Mouse (Mus musculus) forebrain, embryonic 10.5 days (tissue): ENCODE results near the gene Ttc41. TPM values are rescaled to one million over a fixed set of nuclear protein-coding genes. Genes with fewer than 3 reads are reported as not detected.
"Not testable (repeated sequence)": the region's sequence is repeated elsewhere in the genome, so short reads cannot be mapped to it uniquely, and the experiment has no call there.

Experiments used
- DNase-seq: peaks from one replicate; pipeline ENCODE4 v3.0.0-alpha.2; 2017; ENCODE audit warnings: low spot score; ENCODE audit errors: extremely low spot score
- H3K27ac ChIP-seq: fragments of 300-500 bp; sonication (generic); 2 replicates; pipeline ENCODE4 v1.5.1; 2016; ENCODE audit warnings: mild to moderate bottlenecking
- H3K27me3 ChIP-seq: fragments of 300-500 bp; sonication (generic); 2 replicates; pipeline ENCODE4 v1.6.1; 2016; ENCODE audit warnings: mild to moderate bottlenecking; ENCODE audit not compliant: poor library complexity, severe bottlenecking
- H3K36me3 ChIP-seq: fragments of 300-500 bp; sonication (generic); replicated peaks from 2 replicates; pipeline ENCODE4 v1.6.1; 2016; ENCODE audit warnings: mild to moderate bottlenecking, moderate library complexity
- H3K4me1 ChIP-seq: fragments of 300-500 bp; sonication (generic); 2 replicates; pipeline ENCODE4 v1.6.1; 2016
- H3K4me3 ChIP-seq: fragments of 300-500 bp; sonication (generic); 2 replicates; pipeline ENCODE4 v1.5.1; 2016; ENCODE audit warnings: mild to moderate bottlenecking, moderate library complexity
- H3K9me3 ChIP-seq: fragments of 300-500 bp; sonication (generic); 2 replicates; pipeline ENCODE4 v1.6.1; 2016; ENCODE audit warnings: mild to moderate bottlenecking, moderate library complexity
- WGBS: fragments of 180-500 bp; shearing (Covaris S2); methylation state at CpG from one replicate; pipeline ENCODE4 v1.1.7; 2016; 5-methylcytosine and 5-hydroxymethylcytosine counted together
- polyA plus RNA-seq: library from polyadenylated mRNA; unstranded; fragments of >200 nt; fragmentation: Nextera tagmentation; extraction: Ambion mirVana; gene quantifications from 2 replicates; pipeline ENCODE4 v1.2.1, GENCODE M21; 2016

Ttc41 gene
- 2.6 and 3.2 TPM in 2 replicates for polyA plus RNA-seq

GRCm38 (mm10) chr10:86705318-86705921, at the start of gene Ttc41, which contains the start of gene Hsp90b1:
Ttc41 (plus strand) TSS chr10:86705811.
Hsp90b1 (minus strand) TSS chr10:86705509.
- Histone ChIP-seq H3K36me3 (peaks cover 39% of the 10 kb centered on the region), H3K9me3 (no peaks in the 10 kb centered on the region), H3K27me3 (no peaks in the 10 kb centered on the region), H3K4me3 (peak within 1 kb of the TSS; percentile 94), H3K4me1 (peaks cover 49% of the 10 kb centered on the region), H3K27ac (peak within 1 kb of the TSS; percentile 98)
- under 1% methylated on average over 51 of the region's 51 CpGs for WGBS
- peak; percentile 99 for DNase-seq

DNA sequence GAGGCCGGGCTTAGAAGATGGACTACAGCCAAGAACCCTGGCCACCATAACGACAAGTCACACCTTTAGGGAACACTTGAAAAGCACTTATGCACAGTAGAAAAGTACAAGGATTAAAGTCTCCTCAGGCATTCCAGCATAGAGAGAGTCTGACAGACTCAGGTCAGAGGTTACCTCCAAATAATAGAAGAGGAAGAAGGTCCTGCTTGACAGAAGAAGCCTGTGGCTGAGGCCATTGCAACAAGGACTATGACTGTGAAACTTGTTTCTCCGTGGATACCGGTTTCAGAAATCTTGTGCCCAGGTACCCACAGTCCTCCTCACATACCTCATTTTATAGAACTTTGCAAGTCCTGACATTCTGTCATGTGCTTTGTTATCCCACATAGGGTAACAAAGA, 35.1 kb upstream of the Ttc41 start:
- 88% methylated on average over 4 of the region's 4 CpGs for WGBS
- not testable (repeated sequence) for H3K9me3 ChIP-seq, H3K4me1 ChIP-seq, DNase-seq, H3K27ac ChIP-seq, H3K27me3 ChIP-seq, H3K36me3 ChIP-seq, H3K4me3 ChIP-seq

- H3K27ac ChIP-seq, result peak overlapping the region; percentile 95
- peaks cover 11% of the 10 kb centered on the region for H3K4me1 ChIP-seq
- not testable (repeated sequence) for H3K27me3 ChIP-seq, H3K36me3 ChIP-seq, H3K9me3 ChIP-seq, DNase-seq
- H3K4me3 ChIP-seq, result peak overlapping the region; percentile 75
- 32% methylated on average over 2 of the region's 2 CpGs for WGBS
Measured at GRCm38 (mm10) chr10:86684797-86685178, 20.8 kb upstream of the Ttc41 start.

DNA sequence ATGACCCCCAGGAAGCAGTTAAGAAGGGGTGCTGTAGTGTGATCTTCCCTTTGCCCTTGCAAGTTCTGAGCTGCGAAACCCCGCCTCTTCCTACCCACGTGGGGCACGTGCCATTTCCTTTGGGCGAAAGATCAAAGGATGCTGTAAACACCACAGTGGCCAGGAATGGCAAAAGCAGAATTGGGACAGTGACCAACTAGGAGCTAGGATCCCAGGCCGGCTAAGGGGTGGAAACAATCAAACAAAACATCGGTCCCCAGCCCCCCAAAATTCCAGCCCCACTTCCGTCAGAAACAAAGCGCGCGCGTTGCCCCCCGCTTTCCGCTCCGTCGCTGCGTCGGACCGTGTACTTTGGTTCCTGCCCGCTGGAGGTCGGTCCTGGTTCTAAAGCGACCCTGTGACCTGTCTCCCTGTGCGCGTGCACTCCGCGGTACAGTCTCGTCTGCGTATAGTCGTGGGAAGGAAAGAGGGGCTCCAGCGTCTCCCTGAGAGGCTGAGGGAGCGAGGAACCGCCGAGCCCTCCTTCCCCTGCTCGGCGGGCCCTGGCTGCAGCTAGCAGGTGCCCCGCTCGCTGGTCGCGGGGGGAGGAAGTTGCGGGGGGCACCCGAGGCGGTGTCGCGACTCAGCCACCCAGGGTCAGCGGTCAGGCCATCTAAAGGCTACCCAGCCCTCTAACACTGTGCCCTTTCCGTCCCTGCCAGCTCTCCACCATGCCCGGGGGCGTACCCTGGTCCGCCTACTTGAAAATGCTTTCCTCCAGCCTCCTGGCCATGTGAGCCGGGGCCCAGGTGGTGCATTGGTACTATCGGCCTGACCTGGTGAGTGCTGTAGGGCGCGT, 20.2 kb upstream of the Ttc41 start:
- peak; percentile 90 for DNase-seq
- Histone ChIP-seq H3K4me1 (peaks cover 11% of the 10 kb centered on the region), H3K4me3 (peak overlapping the region; percentile 75), H3K27ac (peak overlapping the region; percentile 95), H3K36me3 (peaks cover 10% of the 10 kb centered on the region)
- not testable (repeated sequence) for H3K9me3 ChIP-seq, H3K27me3 ChIP-seq
- WGBS, result under 1% methylated on average over 51 of the region's 53 CpGs

- peak overlapping the region; percentile 95 for H3K27ac ChIP-seq
- H3K9me3 ChIP-seq, DNase-seq, H3K27me3 ChIP-seq: not testable (repeated sequence)
- H3K4me3 ChIP-seq, result peak overlapping the region; percentile 75
- peaks cover 11% of the 10 kb centered on the region for H3K4me1 ChIP-seq
- peaks cover 16% of the 10 kb centered on the region for H3K36me3 ChIP-seq
- WGBS, result 29% methylated on average over 9 of the region's 9 CpGs
Measured at GRCm38 (mm10) chr10:86686017-86686360, 19.6 kb upstream of the Ttc41 start.

- H3K4me3 ChIP-seq, result peak overlapping the region; percentile 19
- WGBS, result 82% methylated on average over 3 of the region's 3 CpGs
- H3K27me3 ChIP-seq, result no peaks in the 10 kb centered on the region
- H3K36me3 ChIP-seq, result peaks cover 90% of the 10 kb centered on the region
- peaks cover 51% of the 10 kb centered on the region for H3K4me1 ChIP-seq
- no peak for DNase-seq
- no peak overlapping the region for H3K27ac ChIP-seq
- no peaks in the 10 kb centered on the region for H3K9me3 ChIP-seq
Measured at GRCm38 (mm10) chr10:86700251-86700650, 5.4 kb upstream of the Ttc41 start.

- no peaks in the 10 kb centered on the region for H3K27me3 ChIP-seq
- H3K4me3 ChIP-seq, result peak overlapping the region; percentile 12
- peaks cover 83% of the 10 kb centered on the region for H3K36me3 ChIP-seq
- H3K27ac ChIP-seq, result no peak overlapping the region
- whole genome bisulfite sequencing, result 84% methylated on average over 3 of the region's 3 CpGs
- H3K9me3 ChIP-seq, result no peaks in the 10 kb centered on the region
- H3K4me1 ChIP-seq, result peaks cover 51% of the 10 kb centered on the region
- DNase-seq, result no peak
Measured at GRCm38 (mm10) chr10:86700973-86701372, 4.6 kb upstream of the Ttc41 start.

GRCm38 (mm10) chr10:86702312-86702920, 3.2 kb upstream of the Ttc41 start:
- peaks cover 69% of the 10 kb centered on the region for H3K36me3 ChIP-seq
- H3K27me3 ChIP-seq, result no peaks in the 10 kb centered on the region
- DNase-seq, result no peak
- no peaks in the 10 kb centered on the region for H3K9me3 ChIP-seq
- H3K27ac ChIP-seq, result no peak overlapping the region
- H3K4me1 ChIP-seq, result peaks cover 61% of the 10 kb centered on the region
- H3K4me3 ChIP-seq, result peak overlapping the region; percentile 94
- 72% methylated on average over 4 of the region's 4 CpGs for WGBS

- H3K9me3 ChIP-seq, result no peaks in the 10 kb centered on the region
- H3K27me3 ChIP-seq, result no peaks in the 10 kb centered on the region
- peaks cover 59% of the 10 kb centered on the region for H3K36me3 ChIP-seq
- WGBS, result 75% methylated on average over 4 of the region's 4 CpGs
- peak overlapping the region; percentile 98; the same call in 1 of the 2 replicates for H3K27ac ChIP-seq
- peaks cover 61% of the 10 kb centered on the region for H3K4me1 ChIP-seq
- DNase-seq, result no peak
- peak overlapping the region; percentile 94 for H3K4me3 ChIP-seq
Measured at GRCm38 (mm10) chr10:86703375-86703774, 2.2 kb upstream of the Ttc41 start.

DNA sequence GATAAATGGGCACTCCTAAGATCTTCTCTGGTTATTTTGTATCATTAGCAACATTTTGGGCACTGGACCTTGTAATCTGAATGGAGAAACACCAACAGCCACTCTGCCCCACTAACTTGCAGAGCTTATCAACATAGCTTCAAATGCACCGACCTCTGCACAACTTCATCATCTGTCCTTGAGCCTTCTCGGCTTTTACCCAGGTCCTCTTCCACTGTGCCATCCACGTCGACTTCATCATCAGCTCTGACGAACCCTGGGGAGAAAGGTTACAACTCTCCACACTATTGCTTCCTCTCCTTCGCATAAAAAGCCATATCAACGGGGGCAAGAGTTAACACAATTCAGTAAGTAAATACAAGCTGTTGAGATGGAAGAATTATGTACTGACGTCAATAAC, 1.5 kb upstream of the Ttc41 start:
- Histone ChIP-seq H3K27me3 (no peaks in the 10 kb centered on the region), H3K4me3 (peak overlapping the region; percentile 94), H3K36me3 (peaks cover 52% of the 10 kb centered on the region), H3K4me1 (peaks cover 61% of the 10 kb centered on the region), H3K27ac (peak overlapping the region; percentile 98), H3K9me3 (no peaks in the 10 kb centered on the region)
- WGBS, result 13% methylated on average over 8 of the region's 8 CpGs
- DNase-seq, result no peak

DNA sequence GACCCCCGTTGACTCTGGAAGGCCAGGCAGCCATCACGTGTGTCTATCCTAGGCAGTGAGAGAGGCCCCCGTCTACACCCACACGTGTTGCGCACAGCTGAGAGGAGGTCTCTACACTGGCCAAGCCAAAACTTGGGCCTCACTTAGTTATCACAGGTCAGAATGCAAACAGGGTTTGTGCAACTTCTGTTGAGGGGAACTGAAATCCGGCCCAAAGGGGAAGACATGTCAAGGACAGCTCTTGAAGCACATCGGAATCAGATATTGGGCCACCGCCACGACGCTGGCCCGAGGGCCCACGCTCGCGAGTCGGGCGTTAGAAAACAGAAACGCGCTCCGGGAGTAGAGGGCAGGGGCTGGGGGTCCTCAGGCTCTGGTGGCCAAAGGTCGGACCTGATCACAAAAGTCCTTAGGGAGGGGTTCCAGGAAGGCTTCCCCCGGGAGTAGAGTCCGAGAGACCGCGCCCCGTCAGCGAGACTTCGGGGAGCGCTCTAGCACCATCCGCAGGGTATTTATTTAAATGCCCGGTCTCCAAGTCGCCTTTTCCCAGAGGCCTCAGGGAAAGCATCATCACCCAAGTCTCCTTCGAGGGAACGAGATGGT, 921 bp upstream of the Ttc41 start:
- Histone ChIP-seq H3K4me3 (peak overlapping the region; percentile 94), H3K9me3 (no peaks in the 10 kb centered on the region), H3K27ac (peak overlapping the region; percentile 98), H3K4me1 (peaks cover 57% of the 10 kb centered on the region), H3K27me3 (no peaks in the 10 kb centered on the region), H3K36me3 (peaks cover 46% of the 10 kb centered on the region)
- 0% methylated on average over 33 of the region's 33 CpGs for WGBS
- peak; percentile 38 for DNase-seq

GRCm38 (mm10) chr10:86705922-86706752, 526 bp downstream of the Ttc41 start:
- H3K9me3 ChIP-seq, result no peaks in the 10 kb centered on the region
- peak overlapping the region; percentile 94 for H3K4me3 ChIP-seq
- H3K27me3 ChIP-seq, result no peaks in the 10 kb centered on the region
- H3K4me1 ChIP-seq, result peaks cover 42% of the 10 kb centered on the region
- DNase-seq, result peak; percentile 80
- H3K27ac ChIP-seq, result peak overlapping the region; percentile 98
- H3K36me3 ChIP-seq, result peaks cover 32% of the 10 kb centered on the region
- WGBS, result 5% methylated on average over 33 of the region's 33 CpGs
